Mouse (Mus musculus) embryonic facial prominence, embryonic 15.5 days (tissue): ENCODE results near the gene Tfap2e. TPM values are rescaled to one million over a fixed set of nuclear protein-coding genes. Genes with fewer than 3 reads are reported as not detected.

Experiments
- ATAC-seq: fragments of 200-750 bp; cut with Nextera tagmentation; 2 replicates; pipeline ENCODE4 v1.8.0; 2017; ENCODE audit warnings: low read depth, moderate TSS enrichment; ENCODE audit not compliant: insufficient number of reproducible peaks, low FRiP score, low TSS enrichment
- H3K27ac ChIP-seq: fragments of 300-500 bp; sonication (generic); replicated peaks from 2 replicates; pipeline ENCODE4 v1.5.1; 2015; ENCODE audit warnings: mild to moderate bottlenecking, inconsistent platforms
- H3K27me3 ChIP-seq: fragments of 300-500 bp; sonication (generic); 2 replicates; pipeline ENCODE4 v1.6.1; 2015; ENCODE audit warnings: inconsistent platforms
- H3K36me3 ChIP-seq: fragments of 300-500 bp; sonication (generic); 2 replicates; pipeline ENCODE4 v1.6.1; 2015; ENCODE audit warnings: mild to moderate bottlenecking, inconsistent platforms
- H3K4me1 ChIP-seq: fragments of 300-500 bp; sonication (generic); 2 replicates; pipeline ENCODE4 v1.6.1; 2015; ENCODE audit warnings: inconsistent platforms
- H3K4me2 ChIP-seq: fragments of 300-500 bp; sonication (generic); replicated peaks from 2 replicates; pipeline ENCODE4 v1.6.1; 2015; ENCODE audit warnings: mild to moderate bottlenecking, inconsistent platforms
- H3K4me3 ChIP-seq: fragments of 300-500 bp; sonication (generic); replicated peaks from 2 replicates; pipeline ENCODE4 v1.5.1; 2015; ENCODE audit warnings: mild to moderate bottlenecking, inconsistent platforms
- H3K9ac ChIP-seq: fragments of 300-500 bp; sonication (generic); 2 replicates; pipeline ENCODE4 v1.6.1; 2015; ENCODE audit warnings: inconsistent platforms
- H3K9me3 ChIP-seq: fragments of 300-500 bp; sonication (generic); replicated peaks from 2 replicates; pipeline ENCODE4 v1.6.1; 2016; ENCODE audit warnings: inconsistent platforms
- WGBS: fragments of 180-500 bp; shearing (Covaris S2); methylation state at CpG from one replicate; pipeline ENCODE4 v1.1.7; 2015; 5-methylcytosine and 5-hydroxymethylcytosine counted together
- polyA plus RNA-seq: library from polyadenylated mRNA; unstranded; fragments of >200 nt; fragmentation: Nextera tagmentation; extraction: Ambion mirVana; gene quantifications from 2 replicates; pipeline ENCODE4 v1.2.1, GENCODE M21; 2015

Tfap2e gene
- polyA plus RNA-seq, 1 experiment from 2014 or later = 0.60 TPM

DNA sequence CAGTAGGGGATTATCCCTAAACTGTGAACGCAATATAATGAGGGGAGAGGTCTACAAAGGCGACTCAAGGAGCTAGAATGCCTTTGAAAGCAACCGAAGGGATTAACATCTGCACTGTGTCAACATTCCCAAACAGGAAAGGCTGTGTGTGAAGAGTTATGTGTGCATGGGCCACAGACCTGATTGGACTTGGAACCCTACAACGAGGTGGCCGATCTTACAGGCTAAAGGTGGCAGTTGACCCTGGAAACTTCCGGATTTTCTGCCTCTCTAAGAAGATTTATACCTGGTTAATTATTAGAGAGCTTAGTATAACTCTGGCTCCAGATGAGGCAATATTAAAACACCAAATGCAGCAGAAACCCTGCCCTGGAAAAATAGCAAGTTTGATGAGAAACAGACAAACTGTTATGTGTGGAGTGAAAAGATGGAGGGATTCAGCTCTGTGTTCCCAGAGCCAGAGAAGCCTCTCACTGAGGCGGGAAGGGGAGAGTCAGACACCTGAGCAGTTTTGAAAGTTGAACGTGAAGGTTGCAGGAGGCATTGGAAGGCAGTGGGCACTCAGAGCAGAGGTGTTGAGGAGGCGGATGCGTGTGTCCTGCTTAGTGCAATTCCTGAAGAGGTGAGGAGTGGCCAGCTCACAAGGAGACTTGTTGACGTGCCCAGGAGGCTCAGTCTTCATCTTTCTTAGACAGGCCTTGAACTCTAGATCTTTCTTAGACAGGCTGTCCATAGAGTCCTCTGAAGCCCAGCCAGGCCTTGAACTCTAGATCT lies 26.7 kb upstream of the Tfap2e start:
- Histone ChIP-seq H3K4me1 (no peaks in the 10 kb centered on the region), H3K9ac (no peak overlapping the region), H3K36me3 (peaks cover 41% of the 10 kb centered on the region), H3K9me3 (no peaks in the 10 kb centered on the region), H3K4me3 (no peak overlapping the region), H3K4me2 (no peak overlapping the region), H3K27me3 (no peaks in the 10 kb centered on the region), H3K27ac (no peak overlapping the region)
- 74% methylated on average over 11 of the region's 11 CpGs for WGBS
- no peak for ATAC-seq

DNA sequence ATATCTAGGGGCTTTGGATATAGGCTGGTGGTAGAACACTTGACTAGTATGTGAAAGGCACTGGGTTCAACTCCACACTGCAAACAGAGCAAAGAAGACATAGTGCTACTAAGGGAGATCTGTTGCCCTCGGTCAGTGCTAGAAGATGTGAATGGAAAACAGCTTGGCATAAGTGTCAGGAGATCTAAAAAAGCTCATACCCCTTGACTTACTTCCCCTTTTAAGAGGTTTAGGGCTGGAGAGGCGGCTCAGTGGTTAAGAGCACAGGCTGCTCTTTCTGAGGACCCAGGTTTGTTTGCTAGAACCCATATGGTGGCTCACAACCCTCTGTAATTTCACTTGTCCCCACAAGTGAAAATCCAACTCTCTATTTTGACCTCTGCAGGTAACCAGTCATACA lies 23.4 kb upstream of the Tfap2e start:
- Histone ChIP-seq H3K27ac (no peak overlapping the region), H3K9ac (no peak overlapping the region), H3K4me2 (no peak overlapping the region), H3K9me3 (no peaks in the 10 kb centered on the region), H3K4me1 (peaks cover 8% of the 10 kb centered on the region), H3K36me3 (peaks cover 41% of the 10 kb centered on the region), H3K27me3 (no peaks in the 10 kb centered on the region), H3K4me3 (no peak overlapping the region)
- no peak for ATAC-seq
- WGBS = 88% methylated on average over 2 of the region's 2 CpGs

- Histone ChIP-seq H3K4me2 (no peak overlapping the region), H3K27me3 (no peaks in the 10 kb centered on the region), H3K9ac (no peak overlapping the region), H3K27ac (no peak overlapping the region), H3K4me3 (no peak overlapping the region), H3K9me3 (no peaks in the 10 kb centered on the region), H3K36me3 (peaks cover 37% of the 10 kb centered on the region), H3K4me1 (peaks cover 11% of the 10 kb centered on the region)
- no peak for ATAC-seq
- 81% methylated on average over 5 of the region's 5 CpGs for WGBS
Observed at GRCm38 (mm10) chr4:126758299-126758698, 22.3 kb upstream of the Tfap2e start.

DNA sequence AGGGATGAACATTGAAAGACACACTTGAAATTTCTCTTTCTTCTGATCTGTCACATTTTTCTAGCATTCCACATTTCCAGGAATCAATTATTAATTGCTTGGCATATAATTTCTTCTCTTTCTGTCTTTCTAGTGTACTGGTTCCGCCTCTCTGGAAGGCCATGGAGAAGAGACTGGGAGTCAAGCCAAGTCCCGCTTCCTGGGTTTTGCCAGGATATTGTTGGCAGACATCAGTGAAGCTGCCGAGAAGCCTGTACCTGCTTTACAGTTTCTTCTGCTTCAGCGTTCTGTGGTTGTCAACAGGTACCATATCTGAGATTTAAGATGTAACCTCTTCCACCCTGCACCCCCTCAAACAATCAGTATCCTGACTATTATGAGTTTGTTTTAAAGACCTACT lies 20.7 kb upstream of the Tfap2e start:
- Histone ChIP-seq H3K27me3 (no peaks in the 10 kb centered on the region), H3K4me2 (no peak overlapping the region), H3K36me3 (peaks cover 28% of the 10 kb centered on the region), H3K27ac (no peak overlapping the region), H3K4me1 (peaks cover 20% of the 10 kb centered on the region), H3K9me3 (no peaks in the 10 kb centered on the region), H3K4me3 (no peak overlapping the region), H3K9ac (no peak overlapping the region)
- WGBS = 66% methylated on average over 4 of the region's 4 CpGs
- ATAC-seq = no peak

DNA sequence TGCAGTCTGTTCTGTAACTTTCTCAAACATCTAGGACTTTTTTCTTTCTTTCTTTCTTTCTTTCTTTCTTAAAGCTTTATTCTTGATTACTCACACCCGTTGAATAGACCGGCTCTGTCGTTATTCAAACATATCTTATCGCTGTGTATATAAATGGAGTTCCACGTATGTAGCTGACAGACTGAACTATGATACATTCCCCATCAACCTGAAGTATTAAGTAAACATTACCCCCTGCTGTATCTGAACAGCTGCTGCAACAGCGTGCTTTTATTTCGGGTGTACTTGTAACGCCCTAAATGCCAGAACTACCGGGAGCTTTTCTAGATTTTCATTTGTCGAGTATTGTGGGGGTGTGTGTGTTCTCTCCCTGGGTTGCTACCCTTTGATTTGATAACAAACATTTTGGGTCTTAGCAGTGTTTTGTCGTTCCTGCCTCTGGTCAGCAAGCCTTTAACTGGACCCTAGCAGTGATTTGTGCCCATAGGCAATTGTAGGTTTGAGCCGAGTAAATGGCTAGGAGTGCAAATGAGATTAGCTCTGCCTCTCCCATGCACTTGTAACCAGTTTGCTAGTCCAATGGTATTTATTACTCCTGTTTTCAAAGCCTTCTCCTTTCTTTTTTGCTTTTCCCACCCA lies 18.8 kb upstream of the Tfap2e start:
- ATAC-seq = no peak
- Histone ChIP-seq H3K27ac (no peak overlapping the region), H3K27me3 (no peaks in the 10 kb centered on the region), H3K9ac (no peak overlapping the region), H3K9me3 (no peaks in the 10 kb centered on the region), H3K4me2 (peak overlapping the region; percentile 98), H3K4me3 (peak overlapping the region; percentile 91), H3K4me1 (peaks cover 39% of the 10 kb centered on the region), H3K36me3 (peaks cover 20% of the 10 kb centered on the region; the same call in 1 of the 2 replicates)
- WGBS = 50% methylated on average over 12 of the region's 12 CpGs

- under 1% methylated on average over 12 of the region's 12 CpGs for WGBS
- H3K27ac ChIP-seq = peak overlapping the region; percentile 98
Observed at GRCm38 (mm10) chr4:126754231-126754611, 18.2 kb upstream of the Tfap2e start.

DNA sequence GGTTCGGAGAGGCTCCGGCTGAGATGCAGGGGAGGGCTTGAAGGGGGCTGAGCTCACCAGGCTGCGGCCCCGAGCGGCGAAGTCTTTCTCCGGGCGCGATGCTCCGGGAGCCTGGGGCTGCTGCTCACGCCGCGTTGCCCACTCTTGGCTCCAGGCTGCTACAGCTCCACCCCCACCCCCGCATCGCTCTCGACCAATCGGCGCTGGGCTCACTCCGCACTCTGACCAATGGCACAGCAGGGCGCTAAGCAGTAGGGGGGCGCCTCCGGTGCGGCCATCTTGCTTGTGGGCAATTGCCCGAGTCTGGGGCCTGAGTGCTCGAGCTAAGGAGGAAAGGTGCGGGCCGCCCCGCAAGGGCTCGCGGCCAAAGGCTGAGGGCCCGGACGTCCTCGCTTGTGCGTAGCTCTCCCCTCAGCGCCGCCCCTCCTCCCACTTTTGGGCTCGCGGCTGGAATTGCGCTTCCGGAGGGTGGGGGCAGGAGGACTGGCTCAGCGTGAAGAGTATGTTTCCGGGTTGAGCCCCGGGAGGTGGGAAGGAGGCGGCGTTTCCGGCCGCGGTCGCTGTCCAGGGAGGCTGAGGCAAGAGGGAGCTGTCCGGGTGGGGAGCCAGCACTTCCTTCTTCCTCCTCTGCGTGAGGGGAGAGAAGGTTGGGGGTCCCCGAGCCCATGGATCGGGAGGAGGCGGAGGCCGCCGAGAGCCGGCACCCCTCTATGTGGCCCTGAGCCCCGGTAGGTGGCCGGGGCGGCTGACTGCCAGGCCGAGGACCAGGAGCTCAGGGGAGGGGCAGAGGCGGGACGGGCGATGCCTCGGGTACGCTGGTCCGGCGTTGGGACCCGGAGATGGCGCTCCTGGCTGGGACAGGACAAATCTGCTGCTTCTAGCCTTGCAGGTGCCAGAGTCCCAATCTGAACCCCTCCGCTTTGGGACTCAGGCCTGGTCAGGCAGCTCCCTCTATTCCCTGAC lies 17.5 kb upstream of the Tfap2e start, which contains the start of the genes Ncdn and AU040320:
Gene Ncdn, minus strand, starts transcription at position 171 of the 963 bp plus-strand sequence.
Gene AU040320, plus strand, starts transcription at position 277 of the 963 bp plus-strand sequence.
- ATAC-seq = peak; percentile 99

More at GRCm38 (mm10) chr4:126754231-126754611, 18.2 kb upstream of the Tfap2e start:
- Histone ChIP-seq H3K9me3 (no peaks in the 10 kb centered on the region), H3K36me3 (peaks cover 21% of the 10 kb centered on the region), H3K4me3 (peak overlapping the region; percentile 91), H3K9ac (peak overlapping the region; percentile 82), H3K4me1 (peaks cover 45% of the 10 kb centered on the region), H3K27me3 (no peaks in the 10 kb centered on the region), H3K4me2 (peak overlapping the region; percentile 98)
- no peak for ATAC-seq

DNA sequence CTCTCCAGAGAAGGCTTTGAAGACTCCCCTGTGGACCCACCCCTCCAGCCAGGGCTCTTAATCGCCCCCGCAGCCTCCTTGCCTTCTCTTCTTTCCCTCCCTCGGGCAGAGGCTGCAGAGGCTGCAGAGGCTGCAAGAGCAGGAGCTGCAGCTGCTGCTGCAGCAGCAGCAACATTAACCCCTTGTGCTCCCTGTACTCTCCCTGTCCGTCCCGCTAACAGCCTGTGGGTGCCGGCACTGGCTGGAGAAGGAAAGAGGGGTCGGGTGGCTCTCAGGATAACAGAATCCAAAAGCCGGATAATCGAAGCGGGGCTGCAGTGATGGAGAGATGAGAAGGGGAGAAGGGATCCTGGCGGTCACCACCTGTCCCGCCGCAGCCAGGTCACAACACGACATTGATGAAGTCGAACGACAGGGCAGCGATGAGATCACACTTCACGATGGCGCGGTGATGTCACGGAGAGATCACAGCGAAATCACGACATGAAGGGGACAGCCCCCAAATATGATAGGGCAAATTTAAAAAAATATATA lies 16.6 kb upstream of the Tfap2e start:
- peaks cover 26% of the 10 kb centered on the region for H3K36me3 ChIP-seq
- ATAC-seq = no peak

More for the DNA sequence above, 17.5 kb upstream of the Tfap2e start, which contains the start of the genes Ncdn and AU040320:
- Histone ChIP-seq H3K4me1 (peaks cover 51% of the 10 kb centered on the region), H3K27me3 (no peaks in the 10 kb centered on the region), H3K27ac (peak within 1 kb of the TSS; percentile 98), H3K4me3 (peak within 1 kb of the TSS; percentile 91), H3K9ac (peak within 1 kb of the TSS; percentile 82), H3K4me2 (peak within 1 kb of the TSS; percentile 98), H3K9me3 (no peaks in the 10 kb centered on the region), H3K36me3 (peaks cover 27% of the 10 kb centered on the region)
- under 1% methylated on average over 66 of the region's 71 CpGs for WGBS

DNA sequence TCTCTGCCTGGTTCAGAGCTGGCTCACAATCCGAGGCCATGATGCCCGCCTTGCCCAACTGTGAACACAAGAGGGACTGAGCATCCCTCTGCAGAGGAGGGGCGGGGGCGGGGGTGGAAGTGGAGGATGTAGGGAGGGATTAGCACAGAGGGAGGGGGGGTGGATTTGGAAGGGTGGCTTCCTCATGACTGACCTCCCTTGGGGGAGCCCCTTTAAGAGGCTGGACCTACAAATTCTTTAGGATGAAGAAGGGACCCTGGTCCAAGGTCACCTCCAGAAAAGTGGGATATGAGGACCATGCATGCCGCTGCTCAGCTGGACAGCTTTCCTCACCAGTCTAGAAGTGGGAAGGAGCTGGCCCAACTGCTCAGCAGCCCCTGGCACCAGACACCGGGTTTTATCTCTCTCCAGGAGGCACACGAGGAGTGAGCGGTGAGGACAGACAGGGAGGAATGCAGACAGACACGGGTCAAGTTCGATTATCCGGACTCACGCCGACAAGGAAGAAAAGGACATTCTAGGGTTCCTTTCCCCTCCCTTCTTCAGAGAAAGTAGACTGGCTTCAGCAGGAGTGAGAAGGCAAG lies 16.1 kb upstream of the Tfap2e start:
- Histone ChIP-seq H3K27ac (peak overlapping the region; percentile 98; the same call in 1 of the 2 replicates), H3K4me3 (peak overlapping the region; percentile 91), H3K9me3 (no peaks in the 10 kb centered on the region), H3K27me3 (no peaks in the 10 kb centered on the region), H3K4me2 (peak overlapping the region; percentile 98), H3K36me3 (peaks cover 28% of the 10 kb centered on the region), H3K4me1 (peaks cover 52% of the 10 kb centered on the region), H3K9ac (peak overlapping the region; percentile 82)
- WGBS = 4% methylated on average over 13 of the region's 13 CpGs
- no peak for ATAC-seq

More for the DNA sequence above, 16.6 kb upstream of the Tfap2e start:
- WGBS = under 1% methylated on average over 23 of the region's 23 CpGs
- peak overlapping the region; percentile 91 for H3K4me3 ChIP-seq
- H3K4me2 ChIP-seq = peak overlapping the region; percentile 98
- peak overlapping the region; percentile 82 for H3K9ac ChIP-seq
- H3K4me1 ChIP-seq = peaks cover 52% of the 10 kb centered on the region
- no peaks in the 10 kb centered on the region for H3K27me3 ChIP-seq
- no peaks in the 10 kb centered on the region for H3K9me3 ChIP-seq
- H3K27ac ChIP-seq = peak overlapping the region; percentile 98

DNA sequence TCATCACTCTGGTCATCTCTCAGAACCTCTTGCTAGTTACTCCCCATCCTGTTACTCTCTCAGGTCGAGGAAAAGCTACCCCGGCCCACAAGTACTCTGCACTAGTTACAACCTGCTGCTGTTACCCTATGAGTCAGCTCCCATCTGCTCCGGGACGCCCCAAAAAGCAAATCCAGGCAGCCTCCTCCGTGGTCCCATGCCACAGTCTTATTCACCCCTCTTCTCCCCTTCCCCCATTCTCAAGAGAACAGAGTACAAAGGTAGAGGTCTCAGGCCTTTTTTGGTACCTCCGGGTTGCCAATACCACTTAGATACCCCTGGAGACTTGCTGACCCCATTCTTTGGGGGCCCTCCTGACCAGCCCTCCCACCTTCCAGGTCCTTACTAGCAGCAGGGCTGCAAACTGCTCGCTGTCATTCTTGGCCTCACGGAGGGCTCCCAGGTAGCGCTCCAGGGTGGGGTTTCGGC lies 15.6 kb upstream of the Tfap2e start:
- no peak overlapping the region for H3K27ac ChIP-seq
- H3K27me3 ChIP-seq = no peaks in the 10 kb centered on the region
- H3K4me2 ChIP-seq = peak overlapping the region; percentile 98
- peaks cover 33% of the 10 kb centered on the region for H3K36me3 ChIP-seq
- no peak for ATAC-seq
- H3K9ac ChIP-seq = no peak overlapping the region
- H3K9me3 ChIP-seq = no peaks in the 10 kb centered on the region
- 42% methylated on average over 10 of the region's 10 CpGs for WGBS
- H3K4me1 ChIP-seq = peaks cover 52% of the 10 kb centered on the region
- peak overlapping the region; percentile 91 for H3K4me3 ChIP-seq
